ENCODE assay signal across 29 mouse cellular contexts in genomic region chr16:34933173-34933572, GRCm38 (mm10).
DNase-seq lines count a peak whose midpoint lies in the region; ATAC-seq and TF ChIP-seq lines count a peak whose summit lies in the region.
"Had no signal": no experiment of that assay in that cellular context is flagged by ENCODE, and none has a peak within 500 bp of the region (broad histone marks: within the 10 kb centered on the region; RNA-seq: fewer than 3 reads in every experiment).

No protein-coding gene starts in this region.

- H3K9ac ChIP-seq in liver, postnatal 0 days (replicated peaks) = no peak overlapping the region
- no peak overlapping the region for H3K9ac ChIP-seq in liver, embryonic 11.5 days (ENCODE audit: low read depth, low read length)
- no peak overlapping the region for H3K9ac ChIP-seq in liver, embryonic 16.5 days (ENCODE audit: low read depth, low read length)
- no peak overlapping the region for H3K9ac ChIP-seq in forebrain, embryonic 14.5 days (ENCODE audit: low read length)
- H3K9ac ChIP-seq: hindbrain, embryonic 13.5 days; limb, embryonic 15.5 days; lung, embryonic 15.5 days; neural tube, embryonic 15.5 days had no signal

- H3K27me3 ChIP-seq in liver, postnatal 0 days (ENCODE audit: insufficient read depth, low read length) = no peaks in the 10 kb centered on the region
- H3K27me3 ChIP-seq in liver, embryonic 11.5 days (replicated peaks; ENCODE audit: control insufficient read depth, insufficient read depth, low read length) = no peaks in the 10 kb centered on the region
- H3K27me3 ChIP-seq in liver, embryonic 16.5 days (ENCODE audit: control insufficient read depth, insufficient read depth, low read depth, low read length) = no peaks in the 10 kb centered on the region
- H3K27me3 ChIP-seq in forebrain, embryonic 14.5 days (replicated peaks; ENCODE audit: control insufficient read depth, insufficient read depth, low read length) = no peaks in the 10 kb centered on the region
- H3K27me3 ChIP-seq: hindbrain, embryonic 13.5 days; lung, embryonic 15.5 days; neural tube, embryonic 15.5 days had no signal

- no peak for TF ChIP-seq CTCF in liver, postnatal 0 days (IDR thresholded peaks at IDR 0.05; ENCODE audit: low read depth)

- H3K4me3 ChIP-seq in liver, postnatal 0 days (ENCODE audit: low read depth, low read length) = no peak overlapping the region
- no peak overlapping the region for H3K4me3 ChIP-seq in liver, embryonic 11.5 days (ENCODE audit: low read depth, low read length)
- no peak overlapping the region for H3K4me3 ChIP-seq in liver, embryonic 16.5 days (ENCODE audit: low read depth, low read length)
- H3K4me3 ChIP-seq in forebrain, embryonic 14.5 days (ENCODE audit: low read depth, low read length) = no peak overlapping the region
- H3K4me3 ChIP-seq: erythroblast, embryonic 14.5 days; heart, embryonic 10.5 days; hindbrain, embryonic 13.5 days; limb, embryonic 10.5 days; limb, embryonic 15.5 days; lung, embryonic 15.5 days; neural tube, embryonic 15.5 days had no signal

- peaks cover 11% of the 10 kb centered on the region; the same call in 1 of the 2 replicates for H3K4me1 ChIP-seq in liver, postnatal 0 days (ENCODE audit: insufficient read depth)
- H3K4me1 ChIP-seq in liver, embryonic 11.5 days (replicated peaks; ENCODE audit: control insufficient read depth, insufficient read depth, low read length) = peaks cover 28% of the 10 kb centered on the region
- peaks cover 3% of the 10 kb centered on the region for H3K4me1 ChIP-seq in liver, embryonic 16.5 days (ENCODE audit: control insufficient read depth, low read depth, low read length)
- H3K4me1 ChIP-seq in forebrain, embryonic 14.5 days (ENCODE audit: control insufficient read depth, insufficient read depth, low read length) = 0 out of 2 replicates have a peak, but pooled peaks cover 2% of the 10 kb centered on the region

- TF ChIP-seq EP300 in liver, postnatal 0 days (IDR thresholded peaks at IDR 0.05; ENCODE audit: low read depth) = no peak

- peak; percentile 43 for DNase-seq in liver
- DNase-seq in liver, postnatal 0 days = no peak
- no peak for DNase-seq in liver, embryonic 11.5 days (ENCODE audit: low spot score)
- no peak for DNase-seq in embryo, embryonic 10 days (ENCODE audit: low spot score)
- no peak for DNase-seq in left cerebral cortex, postnatal 25 days (ENCODE audit: low spot score in 2 of 2)
- no peak for DNase-seq in forebrain, embryonic 14.5 days (ENCODE audit: low spot score)
- DNase-seq: adrenal gland, adult 8-10 months; cerebellum, adult 11 months; cerebellum, adult 9-11 months; gastrocnemius, postnatal 25 days; heart, adult 11 months; heart, postnatal 36 days; kidney, adult 8-10 months; kidney, postnatal 4 days; lung, postnatal 4 days; midbrain, embryonic 14.5 days; right cerebral cortex, postnatal 25 days; thymus, adult 18-20 months; thymus, postnatal 25 days had no signal

- WGBS in liver, postnatal 0 days (ENCODE audit: insufficient replicate concordance) = 33% methylated on average over 4 of the region's 4 CpGs
- WGBS in liver, embryonic 11.5 days = 24% methylated on average over 4 of the region's 4 CpGs
- 9% methylated on average over 4 of the region's 4 CpGs for WGBS in liver, embryonic 16.5 days (ENCODE audit: insufficient replicate concordance)
- WGBS in forebrain, embryonic 14.5 days = 80% methylated on average over 4 of the region's 4 CpGs

- no peak overlapping the region for H3K4me2 ChIP-seq in liver, postnatal 0 days (ENCODE audit: low read depth, low read length)
- H3K4me2 ChIP-seq in liver, embryonic 11.5 days = no peak overlapping the region
- H3K4me2 ChIP-seq in liver, embryonic 16.5 days (ENCODE audit: low read depth, low read length) = no peak overlapping the region
- H3K4me2 ChIP-seq in forebrain, embryonic 14.5 days (ENCODE audit: low read length) = no peak overlapping the region
- H3K4me2 ChIP-seq: hindbrain, embryonic 13.5 days; limb, embryonic 15.5 days; lung, embryonic 15.5 days; neural tube, embryonic 15.5 days had no signal

- intact Hi-C loops in left cerebral cortex, postnatal 25 days (cut with DNase I) = no loop called here

- ATAC-seq in liver, postnatal 0 days = no peak
- ATAC-seq in liver, embryonic 11.5 days (replicated peaks; ENCODE audit: low FRiP score) = peak; percentile 77
- ATAC-seq in liver, embryonic 16.5 days (ENCODE audit: low read depth) = peak; percentile 38; the same call in 1 of the 2 replicates
- ATAC-seq in forebrain, embryonic 14.5 days = no peak

- H3K27ac ChIP-seq in liver, postnatal 0 days (ENCODE audit: low read depth) = no peak overlapping the region
- no peak overlapping the region for H3K27ac ChIP-seq in liver, embryonic 11.5 days (ENCODE audit: low read depth, low read length)
- no peak overlapping the region for H3K27ac ChIP-seq in liver, embryonic 16.5 days (ENCODE audit: low read length)
- H3K27ac ChIP-seq in forebrain, embryonic 14.5 days (ENCODE audit: low read depth, low read length) = no peak overlapping the region
- H3K27ac ChIP-seq: hindbrain, embryonic 13.5 days; limb, embryonic 15.5 days; lung, embryonic 15.5 days; neural tube, embryonic 15.5 days; stomach, postnatal 0 days had no signal

- no peaks in the 10 kb centered on the region for H3K9me3 ChIP-seq in liver, postnatal 0 days (ENCODE audit: low read length)
- no peaks in the 10 kb centered on the region for H3K9me3 ChIP-seq in liver, embryonic 11.5 days (ENCODE audit: control insufficient read depth, low read length)
- no peaks in the 10 kb centered on the region for H3K9me3 ChIP-seq in liver, embryonic 16.5 days (replicated peaks; ENCODE audit: control insufficient read depth, low read length)
- H3K9me3 ChIP-seq in forebrain, embryonic 14.5 days (replicated peaks; ENCODE audit: control insufficient read depth, low read length) = no peaks in the 10 kb centered on the region
- H3K9me3 ChIP-seq: G1E; heart, embryonic 10.5 days; hindbrain, embryonic 13.5 days; limb, embryonic 10.5 days; limb, embryonic 15.5 days; lung, embryonic 15.5 days; neural tube, embryonic 15.5 days had no signal

- 0 out of 2 replicates have a peak, but pooled peaks cover 4% of the 10 kb centered on the region for H3K36me3 ChIP-seq in liver, postnatal 0 days (replicated peaks; ENCODE audit: insufficient read depth, low read length)
- H3K36me3 ChIP-seq in liver, embryonic 11.5 days (ENCODE audit: control insufficient read depth, insufficient read depth, low read length) = no peaks in the 10 kb centered on the region
- no peaks in the 10 kb centered on the region for H3K36me3 ChIP-seq in liver, embryonic 16.5 days (ENCODE audit: control insufficient read depth, insufficient read depth)
- no peaks in the 10 kb centered on the region for H3K36me3 ChIP-seq in forebrain, embryonic 14.5 days (ENCODE audit: control insufficient read depth, insufficient read depth, low read length)
- H3K36me3 ChIP-seq: G1E; heart, embryonic 10.5 days; hindbrain, embryonic 13.5 days; limb, embryonic 10.5 days; limb, embryonic 15.5 days; neural tube, embryonic 15.5 days had no signal

Comparison
In these comparisons a context has a peak if more than half of its experiments do, and no peak if none do; other contexts are left out.
1. ATAC-seq: peak in liver, embryonic 11.5 days (single experiment) and liver, embryonic 16.5 days (single experiment); none in liver, postnatal 0 days (single experiment) and forebrain, embryonic 14.5 days (single experiment).